Mouse (Mus musculus) lung, embryonic 14.5 days (tissue): ENCODE data around the gene Pax3. TPM values are rescaled to one million over a fixed set of nuclear protein-coding genes. Genes with fewer than 3 reads are reported as not detected.

Source experiments
- ATAC-seq: fragments of 200-750 bp; cut with Nextera tagmentation; 2 replicates; pipeline ENCODE4 v1.8.0; 2017; ENCODE audit warnings: mild to moderate bottlenecking, moderate TSS enrichment, moderate library complexity; ENCODE audit not compliant: insufficient read depth
- DNase-seq: peaks from one replicate; pipeline ENCODE4 v3.0.0-alpha.2; 2015
- H3K27ac ChIP-seq: fragments of 300-500 bp; sonication (generic); 2 replicates; pipeline ENCODE4 v1.5.1; 2014; ENCODE audit warnings: low read depth, mild to moderate bottlenecking, moderate library complexity
- H3K27me3 ChIP-seq: fragments of 300-500 bp; sonication (generic); 2 replicates; pipeline ENCODE4 v1.6.1; 2014; ENCODE audit warnings: low read length, control low read depth; ENCODE audit not compliant: insufficient read depth
- H3K36me3 ChIP-seq: fragments of 300-500 bp; sonication (generic); 2 replicates; pipeline ENCODE4 v1.6.1; 2014; ENCODE audit warnings: control low read depth; ENCODE audit not compliant: insufficient read depth
- H3K4me1 ChIP-seq: fragments of 300-500 bp; sonication (generic); 2 replicates; pipeline ENCODE4 v1.6.1; 2014; ENCODE audit warnings: antibody characterized with exemption, control low read depth; ENCODE audit not compliant: insufficient read depth
- H3K4me2 ChIP-seq: fragments of 300-500 bp; sonication (generic); 2 replicates; pipeline ENCODE4 v1.6.1; 2014; ENCODE audit warnings: mild to moderate bottlenecking
- H3K4me3 ChIP-seq: fragments of 300-500 bp; sonication (generic); 2 replicates; pipeline ENCODE4 v1.5.1; 2014; ENCODE audit warnings: low read depth, low read length
- H3K9ac ChIP-seq: fragments of 300-500 bp; sonication (generic); 2 replicates; pipeline ENCODE4 v1.6.1; 2014
- H3K9me3 ChIP-seq: fragments of 300-500 bp; sonication (generic); 2 replicates; pipeline ENCODE4 v1.6.1; 2016; ENCODE audit warnings: low read depth, low read length, control low read depth
- CTCF ChIP-seq: IDR thresholded peaks from 2 replicates; pipeline ENCODE4 v1.5.1; 2016; ENCODE audit warnings: antibody characterized with exemption, low read depth
- WGBS: fragments of 180-500 bp; shearing (Covaris S2); extraction: QIAGEN DNeasy Blood & Tissue Kit; methylation state at CpG from one replicate; pipeline ENCODE4 v1.1.7; 2014; 5-methylcytosine and 5-hydroxymethylcytosine counted together
- polyA plus RNA-seq: library from polyadenylated mRNA; unstranded; fragments of >200 nt; fragmentation: Nextera tagmentation; extraction: Ambion mirVana; gene quantifications from 2 replicates; pipeline ENCODE4 v1.2.1, GENCODE M21; 2014

The Pax3 gene
- polyA plus RNA-seq, 1 experiment from 2014 or later, result not detected

DNA sequence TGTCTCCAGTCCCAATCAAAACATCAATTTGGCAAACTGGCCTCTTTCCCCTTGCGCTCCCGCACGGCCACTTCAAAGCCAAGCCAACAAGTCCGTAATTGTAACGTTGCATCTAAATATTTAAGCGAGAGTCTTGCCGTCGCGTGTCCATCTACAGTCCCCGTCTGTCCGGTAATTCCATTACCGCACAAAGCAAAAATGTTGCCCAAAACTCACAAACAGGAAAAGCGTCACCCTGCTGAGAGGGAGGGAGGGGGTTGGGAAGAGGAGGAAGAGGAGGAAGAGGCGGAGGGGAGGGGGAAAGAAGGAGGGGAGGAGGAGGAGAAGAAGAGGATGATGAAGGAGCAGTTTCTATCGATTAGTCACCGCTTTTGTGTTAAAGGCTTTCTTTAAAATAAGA lies 7.9 kb downstream of the Pax3 start:
- DNase-seq (no peak), ATAC-seq (no peak)
- no peak overlapping the region for H3K27ac ChIP-seq
- TF ChIP-seq CTCF, result no peak
- H3K27me3 ChIP-seq, result peaks cover 98% of the 10 kb centered on the region
- H3K4me3 ChIP-seq, result no peak overlapping the region
- under 1% methylated on average over 16 of the region's 16 CpGs for WGBS
- H3K9ac ChIP-seq, result no peak overlapping the region
- no peaks in the 10 kb centered on the region for H3K36me3 ChIP-seq
- H3K4me1 ChIP-seq, result no peaks in the 10 kb centered on the region
- peak overlapping the region; percentile 48; the same call in 1 of the 2 replicates for H3K4me2 ChIP-seq
- H3K9me3 ChIP-seq, result no peaks in the 10 kb centered on the region

DNA sequence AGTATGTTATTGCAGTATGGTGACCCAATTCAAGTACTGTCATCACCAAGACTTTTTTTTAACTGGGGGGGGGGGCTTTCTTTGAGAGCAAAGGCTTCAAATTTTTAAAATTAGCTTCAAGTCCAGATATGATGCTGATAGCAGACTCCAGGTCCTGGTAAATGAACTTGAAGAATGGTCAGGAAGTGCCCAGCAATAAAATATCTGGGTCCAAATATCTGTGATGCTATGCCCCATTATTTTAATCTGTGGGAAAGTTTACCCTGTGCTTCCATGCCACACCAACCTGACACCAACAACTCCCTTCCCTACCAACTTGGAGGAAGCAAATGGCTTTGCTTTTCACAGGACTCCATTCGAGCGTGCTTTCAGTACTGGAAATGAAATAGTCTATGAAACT lies 8.6 kb downstream of the Pax3 start:
- no peaks in the 10 kb centered on the region for H3K9me3 ChIP-seq
- H3K36me3 ChIP-seq, result no peaks in the 10 kb centered on the region
- H3K4me3 ChIP-seq, result no peak overlapping the region
- peaks cover 96% of the 10 kb centered on the region for H3K27me3 ChIP-seq
- ATAC-seq (no peak), DNase-seq (no peak)
- no peak overlapping the region for H3K9ac ChIP-seq
- H3K27ac ChIP-seq, result no peak overlapping the region
- no peaks in the 10 kb centered on the region for H3K4me1 ChIP-seq
- no peak overlapping the region for H3K4me2 ChIP-seq
- WGBS, result 4% methylated on average over 2 of the region's 2 CpGs
- no peak for TF ChIP-seq CTCF

DNA sequence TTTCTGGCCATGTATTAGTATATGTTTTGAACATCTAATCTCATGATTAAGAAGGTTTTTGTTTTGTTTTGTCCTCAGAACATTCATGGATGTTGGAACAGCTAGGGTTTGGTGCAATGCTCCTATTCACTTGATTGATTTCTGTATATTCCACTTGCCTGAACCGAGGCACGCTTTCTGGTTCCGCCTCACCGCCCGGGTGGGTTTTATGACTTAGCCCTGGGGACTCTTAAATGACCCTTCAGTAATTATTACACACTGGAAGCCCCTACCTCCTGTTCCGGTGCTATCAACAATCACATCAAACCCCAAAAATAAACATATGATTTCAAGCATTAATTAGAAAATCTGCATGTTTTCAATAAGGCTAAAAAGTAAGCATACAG lies 9.2 kb downstream of the Pax3 start:
- Histone ChIP-seq H3K9me3 (no peaks in the 10 kb centered on the region), H3K9ac (no peak overlapping the region), H3K4me3 (no peak overlapping the region), H3K27ac (no peak overlapping the region), H3K4me2 (no peak overlapping the region), H3K4me1 (no peaks in the 10 kb centered on the region), H3K27me3 (peaks cover 96% of the 10 kb centered on the region), H3K36me3 (no peaks in the 10 kb centered on the region)
- ATAC-seq (no peak), DNase-seq (no peak)
- WGBS, result 5% methylated on average over 6 of the region's 6 CpGs
- no peak for TF ChIP-seq CTCF

DNA sequence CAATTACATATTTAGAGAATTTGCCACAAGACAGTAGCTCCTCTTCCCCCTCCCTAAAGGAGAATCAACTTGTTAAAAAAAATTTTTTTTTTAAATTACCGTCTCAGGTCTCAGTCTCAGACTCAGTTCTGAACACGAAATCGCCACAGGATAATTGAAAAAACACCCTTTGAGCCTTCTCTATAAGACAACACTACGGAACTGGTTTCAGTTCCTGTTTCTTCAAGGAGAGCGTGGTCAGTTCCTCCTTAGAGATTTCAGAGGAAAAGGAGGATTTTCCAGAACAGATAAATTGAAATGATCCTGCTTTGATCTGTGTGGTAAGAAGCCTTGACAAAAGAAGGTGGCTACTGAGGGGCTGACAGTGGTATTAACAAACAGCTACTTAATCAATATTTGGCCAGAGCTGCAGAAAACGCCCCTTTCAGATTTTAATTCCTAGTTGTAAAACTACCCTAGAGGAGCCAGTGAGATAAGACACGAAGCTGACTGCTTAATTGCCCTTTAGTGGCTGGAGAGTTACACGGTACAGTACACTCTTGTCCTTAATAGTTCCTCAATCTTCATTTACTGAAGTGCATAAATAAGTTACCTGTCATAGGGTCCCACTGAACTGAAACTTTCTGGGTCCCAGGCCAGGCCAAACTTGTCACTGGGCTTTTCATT lies 9.7 kb downstream of the Pax3 start:
- H3K36me3 ChIP-seq, result no peaks in the 10 kb centered on the region
- no peak for ATAC-seq
- no peak overlapping the region for H3K4me3 ChIP-seq
- H3K4me2 ChIP-seq, result no peak overlapping the region
- no peaks in the 10 kb centered on the region for H3K9me3 ChIP-seq
- H3K27me3 ChIP-seq, result peaks cover 96% of the 10 kb centered on the region
- no peak overlapping the region for H3K27ac ChIP-seq
- DNase-seq, result no peak
- 2% methylated on average over 8 of the region's 8 CpGs for WGBS
- H3K9ac ChIP-seq, result no peak overlapping the region
- no peak for TF ChIP-seq CTCF
- no peaks in the 10 kb centered on the region for H3K4me1 ChIP-seq

DNA sequence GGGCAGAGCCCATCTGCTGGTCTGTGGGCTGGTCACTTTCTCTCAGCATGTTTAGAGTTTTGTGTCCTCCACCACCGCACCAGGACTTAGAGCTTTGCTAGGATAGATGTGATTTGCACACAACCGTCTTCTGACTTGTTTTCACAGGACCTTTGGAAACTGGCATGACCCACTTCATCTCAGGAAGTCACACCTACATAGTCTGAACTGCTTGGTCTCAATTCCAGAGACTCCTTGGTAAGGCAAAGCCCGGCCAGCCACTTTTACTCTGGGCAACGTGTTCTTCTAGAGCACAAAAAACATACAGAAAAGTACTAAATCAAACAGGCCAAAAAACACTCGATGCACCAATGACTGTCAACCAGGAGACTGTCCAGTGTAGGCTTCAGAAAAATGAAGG lies 14.0 kb downstream of the Pax3 start:
- H3K27ac ChIP-seq, result no peak overlapping the region
- WGBS, result 32% methylated on average over 5 of the region's 5 CpGs
- no peak overlapping the region for H3K9ac ChIP-seq
- H3K9me3 ChIP-seq, result no peaks in the 10 kb centered on the region; the same call in 1 of the 2 replicates
- DNase-seq (no peak), ATAC-seq (no peak)
- no peaks in the 10 kb centered on the region for H3K36me3 ChIP-seq
- no peak overlapping the region for H3K4me3 ChIP-seq
- no peak for TF ChIP-seq CTCF
- no peak overlapping the region for H3K4me2 ChIP-seq
- no peaks in the 10 kb centered on the region for H3K4me1 ChIP-seq
- peaks cover 90% of the 10 kb centered on the region for H3K27me3 ChIP-seq

DNA sequence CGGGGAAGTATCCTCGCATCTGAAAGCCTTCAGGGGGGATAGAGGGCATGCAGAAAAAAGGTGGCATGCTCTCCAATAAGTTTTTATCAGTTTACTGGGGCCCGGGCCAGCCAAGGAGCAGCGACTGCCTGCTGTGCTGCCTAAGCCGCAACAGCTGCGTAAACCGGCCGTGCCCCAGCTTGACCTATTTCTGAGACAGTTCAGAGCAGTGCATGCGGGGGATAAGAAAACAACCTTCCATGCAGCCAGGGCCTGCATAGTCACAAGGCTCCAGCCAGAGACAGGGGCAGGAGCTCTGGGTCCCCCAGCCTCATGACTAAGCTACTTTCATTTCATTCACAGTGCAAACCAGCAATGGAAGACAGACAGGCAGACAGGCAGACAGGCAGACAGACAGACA lies 15.1 kb downstream of the Pax3 start:
- no peak overlapping the region for H3K27ac ChIP-seq
- no peaks in the 10 kb centered on the region; the same call in 1 of the 2 replicates for H3K9me3 ChIP-seq
- no peak overlapping the region for H3K9ac ChIP-seq
- no peak for ATAC-seq
- TF ChIP-seq CTCF, result no peak
- no peaks in the 10 kb centered on the region for H3K36me3 ChIP-seq
- 4% methylated on average over 9 of the region's 9 CpGs for WGBS
- no peaks in the 10 kb centered on the region for H3K4me1 ChIP-seq
- no peak for DNase-seq
- no peak overlapping the region for H3K4me3 ChIP-seq
- peaks cover 79% of the 10 kb centered on the region for H3K27me3 ChIP-seq
- no peak overlapping the region for H3K4me2 ChIP-seq

DNA sequence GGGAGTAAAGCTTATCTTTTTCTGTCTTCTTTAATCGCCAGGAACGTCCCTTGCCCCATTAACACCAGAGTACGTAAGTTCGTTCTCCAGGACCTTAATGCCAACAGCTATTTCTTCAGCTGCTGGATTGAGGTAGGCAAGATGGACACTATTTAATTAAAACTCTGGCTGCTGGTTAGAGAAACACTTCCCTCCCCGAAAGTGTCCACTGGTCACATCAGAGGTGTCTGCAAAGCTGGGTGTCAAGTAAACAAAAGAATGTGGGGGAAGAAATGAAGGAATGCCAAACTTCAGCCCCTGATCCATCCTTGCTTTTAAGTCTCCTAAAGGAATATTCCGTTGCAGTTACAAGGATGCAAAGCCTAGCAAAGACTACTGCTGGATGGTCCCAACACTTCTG lies 24.6 kb downstream of the Pax3 start:
- ATAC-seq (no peak), DNase-seq (no peak)
- H3K4me3 ChIP-seq, result no peak overlapping the region
- no peak overlapping the region for H3K4me2 ChIP-seq
- no peaks in the 10 kb centered on the region for H3K9me3 ChIP-seq
- no peak overlapping the region for H3K9ac ChIP-seq
- no peaks in the 10 kb centered on the region for H3K4me1 ChIP-seq
- no peaks in the 10 kb centered on the region for H3K36me3 ChIP-seq
- peaks cover 72% of the 10 kb centered on the region for H3K27me3 ChIP-seq
- 38% methylated on average over 6 of the region's 6 CpGs for WGBS
- TF ChIP-seq CTCF, result no peak
- no peak overlapping the region for H3K27ac ChIP-seq
